Mouse (Mus musculus) heart, embryonic 11.5 days (tissue): ENCODE measurements at regions not wholly inside any gene's neighbourhood (a gene's known extent, or its start where the extent isn't known, plus 50 kb on each side); places are given as distances from the start of the nearest gene placed in this dataset.

Experiments used
- ATAC-seq: fragments of 200-750 bp; cut with Nextera tagmentation; replicated peaks from 2 replicates; pipeline ENCODE4 v1.8.0; 2017; ENCODE audit warnings: moderate library complexity; ENCODE audit not compliant: insufficient number of reproducible peaks, low FRiP score, low TSS enrichment
- H3K27ac ChIP-seq: fragments of 300-500 bp; sonication (generic); 2 replicates; pipeline ENCODE4 v1.5.1; 2014; ENCODE audit warnings: mild to moderate bottlenecking, low read depth, low read length
- H3K27me3 ChIP-seq: fragments of 300-500 bp; sonication (generic); 2 replicates; pipeline ENCODE4 v1.6.1; 2014; ENCODE audit warnings: mild to moderate bottlenecking, low read length, mixed read lengths; ENCODE audit not compliant: control insufficient read depth, insufficient read depth
- H3K36me3 ChIP-seq: fragments of 300-500 bp; sonication (generic); 2 replicates; pipeline ENCODE4 v1.6.1; 2014; ENCODE audit warnings: mild to moderate bottlenecking, low read length, moderate library complexity, mixed read lengths; ENCODE audit not compliant: control insufficient read depth, insufficient read depth
- H3K4me1 ChIP-seq: fragments of 300-500 bp; sonication (generic); 2 replicates; pipeline ENCODE4 v1.6.1; 2014; ENCODE audit warnings: low read length; ENCODE audit not compliant: control insufficient read depth, insufficient read depth
- H3K4me2 ChIP-seq: fragments of 300-500 bp; sonication (generic); 2 replicates; pipeline ENCODE4 v1.6.1; 2014; ENCODE audit warnings: mild to moderate bottlenecking, moderate library complexity
- H3K4me3 ChIP-seq: fragments of 300-500 bp; sonication (generic); 2 replicates; pipeline ENCODE4 v1.5.1; 2014; ENCODE audit warnings: low read depth, low read length
- H3K9ac ChIP-seq: fragments of 300-500 bp; sonication (generic); 2 replicates; pipeline ENCODE4 v1.6.1; 2014; ENCODE audit warnings: mild to moderate bottlenecking, low read depth, low read length, moderate library complexity
- H3K9me3 ChIP-seq: fragments of 300-500 bp; sonication (generic); replicated peaks from 2 replicates; pipeline ENCODE4 v1.6.1; 2016; ENCODE audit warnings: low read length; ENCODE audit not compliant: control insufficient read depth
- WGBS: fragments of 180-500 bp; shearing (Covaris S2); extraction: QIAGEN DNeasy Blood & Tissue Kit; methylation state at CpG from one replicate; pipeline ENCODE4 v1.1.7; 2014; ENCODE audit not compliant: insufficient replicate concordance; 5-methylcytosine and 5-hydroxymethylcytosine counted together

DNA sequence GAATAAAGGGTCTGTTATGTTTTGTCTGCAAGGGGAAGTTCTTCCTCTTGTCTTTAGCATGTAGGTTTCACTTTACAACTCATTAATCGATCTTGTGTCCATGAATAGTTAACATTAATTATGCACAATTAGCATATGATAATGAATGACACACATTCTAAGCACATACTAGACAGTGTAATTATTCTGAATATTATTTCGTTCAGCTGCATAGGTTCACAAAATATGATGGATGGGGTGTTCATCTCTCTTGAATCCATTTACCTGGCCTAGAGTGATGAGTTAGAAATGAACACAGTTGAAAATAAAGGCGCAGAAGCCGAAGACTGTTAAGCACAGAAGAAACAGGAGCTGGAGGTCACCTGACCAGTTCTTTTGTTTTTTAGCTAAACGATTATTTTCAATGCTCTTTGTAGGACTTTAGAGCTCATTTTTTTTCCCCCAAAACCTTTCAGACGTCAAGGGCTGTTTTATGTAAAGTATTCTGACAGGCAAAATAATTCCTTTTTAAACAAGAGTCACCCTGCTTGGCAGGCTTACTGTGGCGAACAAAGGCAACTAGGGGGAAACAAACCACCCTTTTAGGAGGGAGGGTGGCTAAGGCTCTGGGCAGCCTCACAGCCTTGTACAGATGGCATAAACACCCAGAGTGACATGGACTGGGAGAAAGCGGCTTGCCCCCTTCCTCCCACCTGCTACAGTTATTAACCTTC lies 241.6 kb upstream of the Atp5g3 start:
- H3K27ac ChIP-seq, result no peak overlapping the region
- H3K4me1 ChIP-seq, result peaks cover 5% of the 10 kb centered on the region; the same call in 1 of the 2 replicates
- no peaks in the 10 kb centered on the region for H3K9me3 ChIP-seq
- no peaks in the 10 kb centered on the region for H3K36me3 ChIP-seq
- ATAC-seq, result no peak
- no peak overlapping the region for H3K4me2 ChIP-seq
- no peak overlapping the region for H3K4me3 ChIP-seq
- WGBS, result 69% methylated on average over 8 of the region's 8 CpGs
- no peaks in the 10 kb centered on the region for H3K27me3 ChIP-seq
- no peak overlapping the region for H3K9ac ChIP-seq

GRCm38 (mm10) chr2:74147193-74147592 lies 236.1 kb upstream of the Atp5g3 start:
- H3K9ac ChIP-seq, result no peak overlapping the region
- H3K27me3 ChIP-seq, result no peaks in the 10 kb centered on the region
- no peak overlapping the region for H3K27ac ChIP-seq
- ATAC-seq, result no peak
- no peak overlapping the region for H3K4me3 ChIP-seq
- no peaks in the 10 kb centered on the region for H3K36me3 ChIP-seq
- H3K9me3 ChIP-seq, result no peaks in the 10 kb centered on the region
- no peaks in the 10 kb centered on the region for H3K4me1 ChIP-seq
- WGBS, result 73% methylated on average over 4 of the region's 4 CpGs
- no peak overlapping the region for H3K4me2 ChIP-seq

DNA sequence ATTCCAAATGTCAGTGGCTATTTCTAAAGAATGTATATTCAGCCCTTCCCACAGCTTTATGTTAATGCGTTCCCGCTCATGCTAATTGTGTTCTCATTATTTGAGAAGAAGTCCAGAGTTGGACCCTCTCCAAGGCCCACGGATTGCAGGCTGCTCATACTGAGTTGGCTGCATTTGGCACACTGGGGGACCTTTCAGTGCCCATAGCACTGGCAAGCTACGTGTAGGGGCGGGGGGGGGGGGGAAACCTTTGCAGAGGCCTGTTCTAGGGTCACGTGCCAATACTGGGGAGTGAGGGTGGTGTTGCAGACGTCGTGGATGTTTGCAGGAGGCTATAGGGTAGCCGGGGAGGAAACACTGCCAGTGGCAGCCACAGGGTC lies 225.5 kb upstream of the Atp5g3 start:
- no peaks in the 10 kb centered on the region for H3K27me3 ChIP-seq
- H3K36me3 ChIP-seq, result no peaks in the 10 kb centered on the region
- H3K9me3 ChIP-seq, result no peaks in the 10 kb centered on the region
- H3K4me2 ChIP-seq, result no peak overlapping the region
- H3K4me1 ChIP-seq, result no peaks in the 10 kb centered on the region
- WGBS, result 24% methylated on average over 9 of the region's 9 CpGs
- H3K27ac ChIP-seq, result no peak overlapping the region
- ATAC-seq, result 0 out of 2 replicates have a peak, but pooled peaks have one; percentile 39
- no peak overlapping the region for H3K4me3 ChIP-seq
- no peak overlapping the region for H3K9ac ChIP-seq

DNA sequence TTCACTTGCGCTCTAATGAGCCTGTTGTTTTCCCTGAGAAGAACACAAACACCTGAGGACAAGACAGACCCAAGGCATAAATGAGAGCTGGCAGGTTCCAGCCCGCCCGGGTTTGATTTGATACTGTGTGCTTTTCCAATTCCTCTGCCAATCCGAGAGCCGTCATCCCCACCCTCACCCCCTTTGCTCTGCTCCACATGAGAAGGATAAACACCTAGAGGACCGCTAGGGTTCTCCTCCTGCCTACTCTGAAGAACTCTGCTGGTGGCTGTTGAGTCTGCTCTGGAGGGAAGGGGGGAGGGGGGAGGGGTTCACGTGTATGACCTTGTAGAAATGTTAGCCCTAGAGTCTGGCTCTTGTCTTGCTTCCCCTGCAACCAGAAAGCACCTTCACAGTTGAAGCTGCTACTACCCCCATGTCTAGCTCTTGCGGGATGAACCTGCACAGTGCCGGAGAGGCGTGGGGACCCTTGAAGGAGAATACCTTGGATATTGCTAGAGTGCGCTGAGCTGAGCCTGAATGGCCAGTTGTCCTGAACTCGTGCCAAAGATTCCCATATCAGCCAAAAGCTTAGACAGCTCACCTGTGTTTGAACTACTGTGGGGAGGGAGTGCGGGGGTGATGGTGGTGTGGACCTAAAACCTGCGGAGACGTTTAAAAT lies 225.0 kb upstream of the Atp5g3 start:
- Histone ChIP-seq H3K27me3 (no peaks in the 10 kb centered on the region), H3K27ac (no peak overlapping the region), H3K9me3 (no peaks in the 10 kb centered on the region), H3K9ac (no peak overlapping the region), H3K36me3 (no peaks in the 10 kb centered on the region), H3K4me2 (no peak overlapping the region), H3K4me3 (no peak overlapping the region), H3K4me1 (no peaks in the 10 kb centered on the region)
- WGBS, result 40% methylated on average over 15 of the region's 15 CpGs
- ATAC-seq, result no peak

GRCm38 (mm10) chr2:74130141-74130588 lies 219.0 kb upstream of the Atp5g3 start:
- H3K4me1 ChIP-seq, result peaks cover 8% of the 10 kb centered on the region
- H3K4me3 ChIP-seq, result peak overlapping the region; percentile 13; the same call in 1 of the 2 replicates
- no peaks in the 10 kb centered on the region for H3K27me3 ChIP-seq
- no peaks in the 10 kb centered on the region for H3K36me3 ChIP-seq
- no peak overlapping the region for H3K27ac ChIP-seq
- 19% methylated on average over 8 of the region's 8 CpGs for WGBS
- no peaks in the 10 kb centered on the region for H3K9me3 ChIP-seq
- peak overlapping the region; percentile 78 for H3K4me2 ChIP-seq
- H3K9ac ChIP-seq, result no peak overlapping the region
- ATAC-seq, result no peak

DNA sequence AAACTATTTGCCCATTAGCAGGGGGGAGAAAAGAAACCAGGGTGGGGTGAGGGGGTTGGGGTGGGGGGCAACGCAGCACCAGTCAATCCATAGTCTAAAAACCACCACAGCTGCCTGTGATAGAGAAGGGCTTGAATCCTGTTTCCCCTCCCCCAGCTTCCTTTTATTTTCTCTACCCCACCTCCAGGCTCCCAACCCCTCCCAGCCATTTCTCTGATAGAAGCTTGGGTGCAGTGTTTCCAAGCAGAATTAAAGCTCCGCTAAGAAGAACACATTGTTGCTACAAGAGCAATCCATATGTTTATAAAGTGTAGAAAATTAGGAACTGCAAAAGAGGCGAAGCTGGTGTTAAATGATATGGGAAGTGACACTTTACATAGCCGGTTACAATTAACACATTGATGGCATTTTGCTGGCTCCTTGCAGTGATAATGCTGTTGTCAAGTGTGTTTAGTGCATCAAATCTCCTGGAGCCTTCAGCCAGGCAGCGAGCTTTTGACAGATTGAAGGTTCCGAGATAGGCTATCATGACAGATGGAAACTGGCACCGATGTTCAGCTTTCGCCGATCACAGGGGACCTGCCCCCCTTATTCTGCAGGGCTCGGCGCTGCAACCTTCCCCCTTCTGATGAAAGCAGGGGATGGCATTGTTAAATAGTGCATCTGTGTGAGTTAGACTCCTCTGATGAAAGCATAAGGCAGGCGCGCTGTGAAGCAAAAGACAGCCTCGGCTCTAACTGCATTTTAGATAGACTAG lies 217.8 kb upstream of the Atp5g3 start:
- Histone ChIP-seq H3K9me3 (no peaks in the 10 kb centered on the region), H3K36me3 (no peaks in the 10 kb centered on the region), H3K27ac (no peak overlapping the region), H3K9ac (no peak overlapping the region), H3K4me1 (peaks cover 8% of the 10 kb centered on the region), H3K27me3 (no peaks in the 10 kb centered on the region), H3K4me2 (peak overlapping the region; percentile 78), H3K4me3 (peak overlapping the region; percentile 39)
- no peak for ATAC-seq
- 1% methylated on average over 14 of the region's 14 CpGs for WGBS

- Histone ChIP-seq H3K36me3 (no peaks in the 10 kb centered on the region), H3K4me1 (peaks cover 8% of the 10 kb centered on the region), H3K4me2 (no peak overlapping the region), H3K9ac (no peak overlapping the region), H3K27me3 (no peaks in the 10 kb centered on the region), H3K9me3 (no peaks in the 10 kb centered on the region), H3K27ac (no peak overlapping the region), H3K4me3 (no peak overlapping the region)
- WGBS, result 64% methylated on average over 4 of the region's 4 CpGs
- ATAC-seq, result no peak
These were observed 216.0 kb upstream of the Atp5g3 start for GRCm38 (mm10) chr2:74127136-74127535.

DNA sequence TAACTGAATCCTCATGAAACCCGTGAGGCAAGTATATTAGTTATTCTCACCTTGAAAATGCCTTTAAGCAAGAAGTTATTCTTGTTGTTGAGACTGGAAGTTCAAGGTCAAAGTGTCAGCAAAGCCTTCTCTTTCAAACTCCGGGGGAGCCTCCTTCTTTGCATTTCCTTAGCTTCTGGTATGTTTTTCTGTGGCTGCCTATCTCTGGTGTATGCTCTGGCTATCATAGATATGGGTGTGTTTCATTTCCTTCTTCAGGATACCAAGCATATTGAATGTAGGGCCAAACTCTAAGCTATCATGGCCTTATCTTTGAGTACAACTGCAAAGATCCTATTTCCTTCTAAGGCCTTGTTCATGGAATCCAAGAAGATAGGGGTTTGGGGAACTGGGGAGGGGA lies 213.1 kb upstream of the Atp5g3 start:
- H3K27me3 ChIP-seq, result no peaks in the 10 kb centered on the region
- H3K9me3 ChIP-seq, result no peaks in the 10 kb centered on the region
- no peaks in the 10 kb centered on the region for H3K36me3 ChIP-seq
- H3K4me2 ChIP-seq, result no peak overlapping the region
- no peak overlapping the region for H3K27ac ChIP-seq
- no peak overlapping the region for H3K9ac ChIP-seq
- no peak overlapping the region for H3K4me3 ChIP-seq
- no peak for ATAC-seq
- H3K4me1 ChIP-seq, result peaks cover 5% of the 10 kb centered on the region
- WGBS, result 40% methylated on average over 2 of the region's 2 CpGs
